Mouse (Mus musculus) T-helper 1 cell (primary cell): ENCODE data around the gene Olfr1432.

Experiments
- in situ Hi-C: fragments of 300-600 bp; cut with MboI, MseI; formaldehyde crosslinking; loops from one replicate; pipeline ENCODE4 v1.15.1; 2025; ENCODE audit warnings: high pct_unique_total_duplicates

The Olfr1432 gene

DNA sequence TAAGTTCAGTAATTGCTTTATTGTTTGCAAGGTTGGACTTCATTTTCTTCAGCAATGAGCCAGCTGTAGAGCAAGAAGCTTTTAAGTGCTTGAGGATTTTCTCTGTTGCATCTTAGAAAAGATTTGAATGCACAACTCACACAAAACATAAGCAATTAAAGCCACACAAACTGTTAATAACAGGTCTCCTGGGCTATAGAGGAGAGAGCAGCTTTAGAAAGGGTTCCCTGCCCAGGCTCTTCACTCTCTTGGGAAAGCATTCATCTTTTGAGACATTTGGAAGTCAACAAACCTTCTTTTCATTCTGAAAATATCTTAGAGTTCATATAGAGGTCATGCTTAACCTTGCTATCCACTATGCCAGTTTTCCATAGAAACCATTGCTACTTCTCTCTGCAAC, at the start of gene Olfr1432:
Olfr1432 (minus strand) TSS at position 101 of the 400 bp plus-strand sequence.
- in situ Hi-C loops = loop anchor here (5.0 to 25.0 kb wide), 2 partner anchors 60 to 630 kb away; partner anchors contain the start of genes Olfr1444 and Olfr1555-ps1

DNA sequence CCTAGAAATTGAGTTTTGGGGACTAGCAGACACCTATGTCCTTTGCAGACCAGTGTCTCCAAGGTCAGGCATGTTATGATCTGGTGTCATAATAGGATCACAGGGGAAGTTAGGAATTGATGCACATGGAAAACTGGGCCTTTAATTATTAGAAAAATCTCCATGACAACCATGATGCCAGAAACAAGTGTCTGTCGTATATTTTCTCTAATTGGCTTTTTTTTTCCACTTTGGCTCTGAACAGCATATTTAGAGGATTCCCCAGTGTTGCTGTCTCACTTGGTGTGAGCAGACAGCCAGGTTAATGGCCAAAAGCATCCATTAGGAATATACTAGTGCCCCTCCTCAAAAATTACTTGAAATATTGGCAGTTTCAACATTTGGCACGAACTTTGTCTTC, 47.2 kb upstream of the Olfr1432 start, which contains the start of gene Olfr1434:
Olfr1434 (plus strand) TSS at position 301 of the 400 bp plus-strand sequence.
- in situ Hi-C loops = no loop called here

DNA sequence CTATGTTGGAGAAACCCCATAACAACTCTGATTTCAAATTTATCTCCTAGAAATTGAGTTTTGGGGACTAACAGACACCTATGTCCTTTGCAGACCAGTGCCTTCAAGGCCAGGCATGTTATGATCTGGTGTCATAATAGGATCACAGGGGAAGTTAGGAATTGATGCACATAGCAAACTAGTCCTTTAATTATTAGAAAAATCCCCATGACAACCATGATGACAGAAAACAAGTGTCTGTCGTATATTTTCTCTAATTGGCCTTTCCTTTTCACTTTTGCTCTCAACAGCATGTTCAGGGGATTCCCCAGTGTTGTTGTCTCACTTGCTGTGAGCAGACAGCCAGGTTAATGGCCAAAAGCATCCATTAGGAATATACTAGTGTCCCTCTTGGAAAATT, 28.3 kb upstream of the Olfr1432 start, which contains the start of gene Olfr235:
Olfr235 (plus strand) TSS at position 301 of the 400 bp plus-strand sequence.
- in situ Hi-C loops = no loop called here

DNA sequence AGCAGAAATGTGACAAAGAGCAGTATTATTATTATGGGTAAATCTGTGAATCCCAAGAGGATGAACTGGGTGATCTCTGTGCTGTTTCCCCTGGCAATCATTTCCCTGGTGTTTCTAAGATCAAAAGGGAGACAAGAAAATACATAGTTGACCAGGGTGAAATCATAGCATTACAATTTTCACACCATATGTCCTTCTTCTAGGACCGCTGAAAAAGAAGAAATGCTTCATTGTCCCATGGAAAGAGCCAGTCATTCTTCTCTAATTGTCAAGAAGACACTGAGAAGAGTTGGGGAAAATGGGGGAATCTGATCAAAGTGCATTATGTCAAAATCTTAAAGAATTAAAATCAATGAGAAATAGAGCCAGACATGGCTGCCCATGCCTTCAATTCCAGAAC, 9.2 kb upstream of the Olfr1432 start, which contains the start of gene Olfr262:
Olfr262 (minus strand) TSS at position 101 of the 400 bp plus-strand sequence.
- in situ Hi-C loops = loop anchor here (25.0 kb wide), 1 partner anchor 621 kb away; the partner anchor contains the start of gene Olfr1444

DNA sequence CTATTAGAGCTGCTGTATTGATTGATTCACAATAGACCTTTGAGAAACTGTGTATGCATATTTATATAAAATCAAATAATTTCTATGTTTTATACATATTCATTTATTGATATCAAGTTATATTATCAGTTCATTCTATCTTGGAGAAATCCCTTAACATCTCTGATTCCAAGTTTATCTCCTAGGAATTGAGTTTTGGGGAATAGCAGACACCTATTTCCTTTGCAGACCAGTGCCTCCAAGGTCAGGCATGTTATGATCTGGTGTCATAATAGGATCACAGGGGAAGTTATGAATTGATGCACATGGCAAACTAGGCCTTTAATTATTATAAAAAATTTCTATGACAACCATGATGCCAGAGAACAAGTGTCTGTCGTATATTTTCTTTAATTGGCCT, 32.1 kb downstream of the Olfr1432 start, which contains the start of gene Olfr1431:
Olfr1431 (plus strand) TSS at position 301 of the 400 bp plus-strand sequence.
- in situ Hi-C loops = no loop called here

DNA sequence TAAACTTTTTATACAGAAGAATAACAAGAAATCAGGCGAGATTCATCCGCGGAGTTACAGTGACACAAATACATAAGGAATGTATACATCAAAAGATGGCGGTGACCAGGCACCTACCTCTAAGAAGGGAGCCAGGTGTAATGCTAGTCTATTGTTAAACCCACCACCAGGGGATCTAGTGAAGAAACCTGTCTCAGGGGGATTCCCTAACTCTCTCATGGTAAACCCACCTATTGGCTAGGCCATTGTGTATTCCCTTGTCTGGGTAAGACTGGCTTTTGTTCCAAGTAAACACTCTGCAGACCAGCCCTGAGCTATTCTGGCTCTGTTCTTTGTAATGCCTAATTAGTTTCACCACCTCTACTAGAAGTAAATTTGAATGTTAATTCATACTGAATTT, 33.3 kb downstream of the Olfr1432 start:
- in situ Hi-C loops = loop anchor here (10.0 kb wide), 1 partner anchor 1936 kb away; no protein-coding TSS in a partner anchor
